Mouse (Mus musculus) thymus, adult 2 months (tissue): Measurements from ENCODE around the gene Plekhb2. TPM values are rescaled to one million over a fixed set of nuclear protein-coding genes. Genes with fewer than 3 reads are reported as not detected.

Experiments used
- DNase-seq: peaks from one replicate; pipeline ENCODE4 v3.0.0; 2021
- H3K27ac ChIP-seq: fragments of 200-500 bp; 2 replicates; pipeline ENCODE4 v1.5.1; 2012; ENCODE audit warnings: low read length, control low read depth; ENCODE audit not compliant: control insufficient read depth, insufficient read depth
- H3K27me3 ChIP-seq: fragments of 200-500 bp; 2 replicates; pipeline ENCODE4 v1.6.1; 2012; ENCODE audit warnings: mild to moderate bottlenecking, low read length, moderate library complexity, mixed read lengths; ENCODE audit not compliant: control insufficient read depth, insufficient read depth
- H3K36me3 ChIP-seq: fragments of 200-500 bp; 2 replicates; pipeline ENCODE4 v1.6.1; 2012; ENCODE audit warnings: mild to moderate bottlenecking, low read length, moderate library complexity; ENCODE audit not compliant: control insufficient read depth, insufficient read depth
- H3K4me1 ChIP-seq: fragments of 200-500 bp; replicated peaks from 2 replicates; pipeline ENCODE4 v1.6.1; 2012; ENCODE audit warnings: low read length; ENCODE audit not compliant: control insufficient read depth, insufficient read depth
- H3K4me3 ChIP-seq: fragments of 200-500 bp; 2 replicates; pipeline ENCODE4 v1.5.1; 2012; ENCODE audit warnings: mild to moderate bottlenecking, low read length, control low read depth, moderate library complexity; ENCODE audit not compliant: control insufficient read depth, insufficient read depth
- CTCF ChIP-seq: fragments of 200-500 bp; IDR thresholded peaks from 2 replicates; pipeline ENCODE4 v1.5.1; 2012; ENCODE audit warnings: mild to moderate bottlenecking, control low read depth, low read length, moderate library complexity, borderline replicate concordance; ENCODE audit not compliant: control insufficient read depth, poor library complexity, insufficient read depth; ENCODE audit errors: extremely low read depth
- POLR2A ChIP-seq: fragments of 200-500 bp; IDR thresholded peaks from 2 replicates; pipeline ENCODE4 v1.6.1; 2012; ENCODE audit warnings: mild to moderate bottlenecking, low read length, control low read depth, moderate library complexity; ENCODE audit not compliant: control insufficient read depth, poor library complexity, insufficient read depth; ENCODE audit errors: extremely low read depth
- WGBS: fragments of 180-500 bp; shearing (Covaris S2); methylation state at CpG from one replicate; pipeline ENCODE4 v1.1.7; 2018; 5-methylcytosine and 5-hydroxymethylcytosine counted together
- polyA plus RNA-seq: library from polyadenylated mRNA; depleted of rRNA; stranded (reverse); fragments of >200 nt; gene quantifications from 2 replicates; pipeline ENCODE4 v1.2.3, GENCODE M21; 2012

Plekhb2 gene
- polyA plus RNA-seq, 1 experiment: 52.4 TPM

DNA sequence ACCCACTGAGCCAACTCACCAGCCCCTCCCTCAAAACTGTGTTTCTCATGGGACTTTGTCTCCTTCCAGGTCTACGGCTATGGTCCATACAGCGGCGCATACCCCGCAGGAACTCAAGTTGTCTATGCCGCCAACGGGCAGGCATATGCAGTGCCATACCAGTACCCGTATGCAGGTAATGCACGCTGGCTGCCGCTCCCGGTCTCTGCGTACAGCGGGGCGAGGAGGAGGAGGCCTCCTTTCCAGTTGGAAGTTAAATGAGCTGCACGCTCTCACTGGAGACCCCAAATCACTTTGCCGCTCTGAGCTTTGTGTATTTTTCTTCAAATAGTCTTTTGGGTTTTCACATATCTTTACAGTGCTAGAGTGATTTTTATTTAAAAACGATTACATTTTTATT, 19.5 kb downstream of the Plekhb2 start:
- no peak for DNase-seq
- H3K27ac ChIP-seq: no peak overlapping the region
- peaks cover 4% of the 10 kb centered on the region; the same call in 1 of the 2 replicates for H3K36me3 ChIP-seq
- H3K27me3 ChIP-seq: no peaks in the 10 kb centered on the region
- no peaks in the 10 kb centered on the region for H3K4me1 ChIP-seq
- TF ChIP-seq CTCF: no peak
- TF ChIP-seq POLR2A: no peak
- WGBS: 97% methylated on average over 16 of the region's 16 CpGs
- no peak overlapping the region for H3K4me3 ChIP-seq

DNA sequence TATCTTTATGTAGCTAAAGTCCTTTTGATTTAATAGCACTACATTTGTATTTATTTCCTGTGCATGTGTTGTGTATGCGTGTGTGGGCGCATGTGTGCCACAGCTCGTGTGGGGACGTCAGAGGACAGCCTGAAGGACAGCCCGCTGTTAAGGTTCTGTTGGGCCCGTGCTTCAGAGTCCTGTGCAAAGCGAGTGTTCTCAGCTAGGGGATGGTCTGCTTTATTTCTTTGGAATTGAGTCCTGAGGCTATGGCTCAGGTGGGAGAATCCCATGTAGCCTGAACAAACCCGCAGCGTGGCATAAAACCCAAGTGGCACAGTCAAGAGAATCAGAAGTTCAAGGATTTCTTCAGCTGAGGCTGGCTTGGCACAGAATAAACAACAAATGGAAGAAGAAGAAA, 21.4 kb downstream of the Plekhb2 start:
- TF ChIP-seq POLR2A (no peak), CTCF (no peak)
- H3K36me3 ChIP-seq: peaks cover 9% of the 10 kb centered on the region; the same call in 1 of the 2 replicates
- no peak overlapping the region for H3K27ac ChIP-seq
- DNase-seq: no peak
- no peaks in the 10 kb centered on the region for H3K27me3 ChIP-seq
- no peaks in the 10 kb centered on the region for H3K4me1 ChIP-seq
- no peak overlapping the region for H3K4me3 ChIP-seq
- 98% methylated on average over 9 of the region's 9 CpGs for WGBS

DNA sequence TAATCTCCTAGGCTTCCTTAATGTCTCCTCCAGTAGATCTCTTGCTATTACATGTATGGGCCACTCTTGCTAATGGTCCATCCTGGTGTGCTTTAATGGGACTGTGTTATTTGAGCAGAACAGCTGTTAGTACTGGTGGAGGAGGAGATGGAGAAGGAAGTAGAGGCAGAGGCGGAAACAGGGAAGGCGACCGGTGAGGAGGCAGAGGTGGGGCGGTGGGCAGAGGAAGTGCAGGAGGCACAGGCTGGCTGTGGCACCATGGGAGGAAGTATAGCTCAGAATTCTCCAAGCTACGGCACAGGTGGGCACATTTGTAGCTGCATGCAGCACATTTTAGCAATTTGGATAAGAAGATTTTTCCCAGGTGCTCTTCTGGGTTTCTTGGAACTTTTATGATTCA, 23.8 kb downstream of the Plekhb2 start:
- no peak overlapping the region for H3K27ac ChIP-seq
- no peaks in the 10 kb centered on the region for H3K4me1 ChIP-seq
- H3K36me3 ChIP-seq: peaks cover 12% of the 10 kb centered on the region
- H3K4me3 ChIP-seq: no peak overlapping the region
- H3K27me3 ChIP-seq: no peaks in the 10 kb centered on the region
- 77% methylated on average over 5 of the region's 5 CpGs for WGBS
- TF ChIP-seq CTCF: no peak
- TF ChIP-seq POLR2A: no peak
- DNase-seq: no peak

DNA sequence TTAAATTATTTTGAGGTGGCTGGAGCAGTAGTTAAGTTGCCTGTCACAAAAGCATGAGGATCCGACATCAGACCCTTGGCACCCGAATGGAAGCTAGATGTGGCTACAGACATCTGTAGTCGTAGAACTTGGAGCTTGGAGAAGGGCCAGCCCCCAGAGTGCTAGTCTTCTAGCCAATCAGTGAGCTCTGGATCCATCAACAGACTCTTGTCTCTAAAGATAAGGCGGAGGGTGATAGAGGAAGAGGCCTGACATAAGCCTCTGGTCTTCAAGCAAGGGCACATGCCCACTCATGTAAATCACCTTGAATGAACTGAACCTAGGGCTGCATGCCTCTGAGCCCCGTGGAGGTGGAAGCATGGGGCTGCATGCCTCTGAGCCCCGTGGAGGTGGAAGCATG, 29.8 kb downstream of the Plekhb2 start:
- WGBS: 90% methylated on average over 6 of the region's 6 CpGs
- no peak overlapping the region for H3K4me3 ChIP-seq

DNA sequence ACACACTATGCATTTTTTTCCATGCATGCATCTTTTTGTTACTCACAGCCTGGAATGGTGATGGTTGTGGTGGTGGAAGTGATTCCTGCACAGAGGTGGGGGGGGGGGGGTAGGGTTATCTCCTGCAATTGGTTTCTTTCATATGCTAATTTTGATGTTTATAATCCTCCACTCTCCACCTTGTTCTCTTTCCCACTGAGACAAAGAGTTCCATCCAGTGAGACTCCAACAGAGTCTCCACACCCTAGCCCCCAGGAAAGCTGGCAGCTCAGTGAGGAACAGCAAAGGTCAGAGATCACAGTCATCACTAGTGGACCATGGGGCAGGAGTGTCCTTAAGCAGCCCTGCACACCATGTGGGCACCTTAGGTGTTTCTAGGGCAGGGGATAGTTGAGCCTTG, 34.0 kb downstream of the Plekhb2 start:
- TF ChIP-seq CTCF (no peak), POLR2A (no peak)
- Histone ChIP-seq H3K27me3 (no peaks in the 10 kb centered on the region), H3K4me1 (no peaks in the 10 kb centered on the region), H3K36me3 (no peaks in the 10 kb centered on the region), H3K4me3 (no peak overlapping the region), H3K27ac (no peak overlapping the region)
- no peak for DNase-seq

More for the DNA sequence above, 29.8 kb downstream of the Plekhb2 start:
- H3K36me3 ChIP-seq: peaks cover 6% of the 10 kb centered on the region; the same call in 1 of the 2 replicates
- no peaks in the 10 kb centered on the region for H3K4me1 ChIP-seq
- no peak for TF ChIP-seq CTCF
- no peak for TF ChIP-seq POLR2A
- DNase-seq: no peak
- no peak overlapping the region for H3K27ac ChIP-seq
- H3K27me3 ChIP-seq: no peaks in the 10 kb centered on the region

DNA sequence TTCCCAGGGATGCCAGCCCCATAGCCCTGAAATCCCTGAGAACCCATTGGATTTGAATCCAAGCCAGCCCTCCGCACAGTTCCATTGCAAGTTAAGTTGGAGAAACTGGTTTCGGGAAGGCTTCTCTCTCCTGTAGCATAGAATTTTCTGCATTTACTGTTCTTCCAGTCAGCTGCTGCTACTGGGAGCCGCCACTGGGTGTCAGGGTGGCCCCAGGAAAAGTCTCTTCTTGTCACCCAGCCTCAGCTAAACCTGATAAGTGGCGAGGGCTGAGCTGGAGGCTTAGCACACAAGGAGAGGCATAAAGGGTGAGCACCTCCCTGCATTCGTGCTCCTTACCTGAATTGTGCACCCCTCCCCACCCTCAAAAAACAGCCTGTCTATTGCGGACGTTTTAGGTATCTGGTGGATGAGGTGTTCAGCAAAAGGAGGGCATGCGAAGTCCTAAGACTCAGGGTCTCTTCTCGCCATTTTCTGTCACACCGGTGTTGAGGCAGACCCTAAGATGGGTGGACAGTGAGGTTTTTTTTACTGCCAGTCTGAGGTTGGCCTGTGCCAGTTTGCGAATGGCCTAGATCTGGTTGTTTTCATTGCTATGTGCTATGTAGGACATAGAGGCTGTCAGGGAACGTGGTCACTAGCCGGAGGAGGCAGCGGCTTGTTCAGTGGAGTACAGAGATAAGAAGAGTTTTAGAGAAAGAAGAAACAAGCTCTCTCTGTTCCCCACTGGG, 41.9 kb downstream of the Plekhb2 start:
- DNase-seq: peak; percentile 13
- Histone ChIP-seq H3K27me3 (no peaks in the 10 kb centered on the region), H3K4me3 (no peak overlapping the region), H3K4me1 (no peaks in the 10 kb centered on the region), H3K36me3 (no peaks in the 10 kb centered on the region), H3K27ac (no peak overlapping the region)
- TF ChIP-seq POLR2A (no peak), CTCF (no peak)
- 65% methylated on average over 14 of the region's 14 CpGs for WGBS
